Mouse (Mus musculus): ENCODE data around the gene Slc4a1. TPM values are rescaled to one million over a fixed set of nuclear protein-coding genes. Genes with fewer than 3 reads are reported as not detected.

Gene Slc4a1
- total RNA-seq, 2 experiments from 2014 or later = 0.32 to 0.54 TPM

- DNase-seq (ENCODE audit: low spot score in 2 of 2) = no peak
These were observed 36.5 kb downstream of the Slc4a1 start for GRCm38 (mm10) chr11:102329518-102329917.

DNA sequence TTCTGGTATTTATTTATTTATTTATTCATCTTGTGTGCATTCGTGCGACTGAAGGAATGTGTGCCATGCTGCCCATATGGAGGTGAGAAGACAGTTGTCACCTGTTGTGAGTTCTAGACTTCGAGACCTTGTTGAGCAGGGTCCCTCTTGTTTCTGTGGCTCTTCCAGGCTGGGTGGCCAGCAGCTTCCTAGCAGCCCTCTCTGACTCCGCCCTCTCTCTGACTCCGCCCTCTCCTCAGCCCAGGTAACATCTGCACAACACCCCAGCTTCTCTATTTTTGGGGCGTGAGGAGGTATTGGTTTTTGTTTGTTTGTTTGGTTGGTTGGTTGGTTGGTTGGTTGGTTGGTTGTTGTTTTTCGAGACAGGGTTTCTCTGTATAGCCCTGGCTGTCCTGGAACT lies 38.2 kb downstream of the Slc4a1 start:
- DNase-seq (ENCODE audit: low spot score in 2 of 2) = no peak

DNA sequence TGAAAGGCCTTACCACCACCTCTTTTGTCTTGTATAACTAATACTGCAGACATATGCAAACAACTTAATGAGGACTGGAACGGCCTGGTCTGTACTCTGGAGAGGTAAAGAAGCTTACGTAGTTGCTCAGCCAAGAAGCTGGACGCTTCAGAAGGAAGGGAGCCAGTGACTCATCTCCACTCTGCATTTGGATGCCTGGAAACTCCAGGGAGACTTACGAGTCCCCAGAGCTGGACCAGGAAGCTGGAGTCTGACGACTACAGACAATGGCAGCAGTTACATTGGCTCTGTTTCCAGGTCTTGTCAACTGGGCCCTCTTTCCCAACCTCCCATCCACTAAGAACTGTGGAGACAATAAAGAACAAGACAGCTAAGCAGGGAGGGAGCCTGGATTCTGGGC lies 38.8 kb downstream of the Slc4a1 start:
- DNase-seq (ENCODE audit: low spot score in 2 of 2) = no peak

DNA sequence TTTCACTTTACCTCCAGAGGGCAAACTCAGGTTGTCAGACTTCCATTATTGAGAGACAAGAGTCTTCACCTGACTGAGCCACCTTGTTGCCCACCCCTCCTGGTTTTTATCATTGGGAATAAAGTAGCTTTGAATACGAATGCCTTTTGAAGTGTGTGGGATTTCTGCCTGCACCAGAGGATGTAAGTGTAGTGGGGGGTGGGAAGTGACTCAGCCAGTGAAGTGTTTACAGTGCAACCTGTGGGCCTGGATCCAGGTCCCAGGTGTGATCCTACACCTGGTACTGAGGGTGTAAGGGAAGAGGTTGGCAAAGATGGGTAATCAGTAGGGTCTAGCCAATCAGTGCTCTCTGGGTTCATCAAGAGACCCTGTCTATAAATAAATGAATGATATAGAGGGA lies 42.5 kb downstream of the Slc4a1 start:
- DNase-seq (ENCODE audit: low spot score in 2 of 2) = no peak

DNA sequence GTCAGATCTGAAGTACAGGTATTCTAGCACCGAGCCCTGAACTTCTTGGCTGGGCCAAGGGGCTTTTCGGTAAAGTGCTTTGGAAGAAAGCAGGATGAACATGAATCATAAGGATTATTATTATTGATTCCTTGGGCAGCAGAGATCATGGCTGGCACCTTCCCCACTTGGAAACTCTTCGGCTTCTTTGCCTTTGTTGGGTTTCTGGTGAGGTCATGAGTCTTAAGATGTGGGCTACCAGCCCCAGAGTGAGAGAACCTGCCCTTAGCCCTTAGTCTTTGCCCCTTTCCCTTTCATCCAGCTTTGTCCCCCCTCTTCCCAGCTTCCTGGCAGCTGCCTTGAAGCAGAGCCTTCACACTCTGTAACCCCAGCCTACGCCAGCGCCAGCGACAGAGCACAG lies 44.1 kb downstream of the Slc4a1 start:
- no peak for DNase-seq (ENCODE audit: low spot score in 2 of 2)

DNA sequence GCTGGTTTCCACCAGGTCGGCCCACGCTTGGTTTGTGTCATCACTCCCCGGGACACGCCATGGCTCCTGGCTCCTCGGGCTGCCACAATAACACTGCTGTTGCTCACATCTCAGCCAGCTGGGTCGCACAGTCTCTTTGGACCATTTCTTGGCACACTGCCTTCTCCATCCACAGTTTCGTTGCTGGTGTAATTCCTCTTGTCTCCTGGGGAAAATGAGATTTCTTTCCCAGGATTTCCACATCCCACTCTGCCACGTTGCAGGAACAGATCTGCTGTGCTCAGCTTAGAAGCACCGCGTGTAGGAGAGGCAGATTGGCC lies 45.4 kb downstream of the Slc4a1 start:
- DNase-seq (ENCODE audit: low spot score in 2 of 2) = peak; percentile 80 to 81

GRCm38 (mm10) chr11:102319941-102320685 lies 45.9 kb downstream of the Slc4a1 start:
- DNase-seq (ENCODE audit: low spot score in 2 of 2) = peak; percentile 83 to 89

DNA sequence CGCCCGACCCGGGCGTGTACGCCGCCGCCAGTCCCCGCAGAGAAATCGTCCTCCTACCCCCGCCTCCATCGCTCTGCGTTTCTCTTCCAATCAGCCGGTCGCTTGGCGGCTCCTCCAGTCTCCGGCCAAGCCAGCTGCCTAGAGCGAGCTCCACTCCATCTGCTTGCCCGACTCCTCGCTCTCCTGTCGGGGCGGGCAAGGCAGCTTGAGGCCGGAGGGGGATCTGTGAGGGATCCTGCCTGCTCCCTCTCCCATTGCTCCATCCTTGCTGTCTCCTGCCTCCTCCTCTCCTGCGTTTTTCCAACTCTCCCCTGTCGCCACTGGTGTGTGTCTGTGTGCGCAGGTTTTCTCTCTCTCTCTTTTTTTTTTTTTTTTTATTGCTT lies 46.6 kb downstream of the Slc4a1 start, which contains the start of gene Ubtf:
Ubtf (minus strand) TSS at position 333 of the 383 bp plus-strand sequence.
- peak; percentile 83 to 84 for DNase-seq (ENCODE audit: low spot score in 2 of 2)

DNA sequence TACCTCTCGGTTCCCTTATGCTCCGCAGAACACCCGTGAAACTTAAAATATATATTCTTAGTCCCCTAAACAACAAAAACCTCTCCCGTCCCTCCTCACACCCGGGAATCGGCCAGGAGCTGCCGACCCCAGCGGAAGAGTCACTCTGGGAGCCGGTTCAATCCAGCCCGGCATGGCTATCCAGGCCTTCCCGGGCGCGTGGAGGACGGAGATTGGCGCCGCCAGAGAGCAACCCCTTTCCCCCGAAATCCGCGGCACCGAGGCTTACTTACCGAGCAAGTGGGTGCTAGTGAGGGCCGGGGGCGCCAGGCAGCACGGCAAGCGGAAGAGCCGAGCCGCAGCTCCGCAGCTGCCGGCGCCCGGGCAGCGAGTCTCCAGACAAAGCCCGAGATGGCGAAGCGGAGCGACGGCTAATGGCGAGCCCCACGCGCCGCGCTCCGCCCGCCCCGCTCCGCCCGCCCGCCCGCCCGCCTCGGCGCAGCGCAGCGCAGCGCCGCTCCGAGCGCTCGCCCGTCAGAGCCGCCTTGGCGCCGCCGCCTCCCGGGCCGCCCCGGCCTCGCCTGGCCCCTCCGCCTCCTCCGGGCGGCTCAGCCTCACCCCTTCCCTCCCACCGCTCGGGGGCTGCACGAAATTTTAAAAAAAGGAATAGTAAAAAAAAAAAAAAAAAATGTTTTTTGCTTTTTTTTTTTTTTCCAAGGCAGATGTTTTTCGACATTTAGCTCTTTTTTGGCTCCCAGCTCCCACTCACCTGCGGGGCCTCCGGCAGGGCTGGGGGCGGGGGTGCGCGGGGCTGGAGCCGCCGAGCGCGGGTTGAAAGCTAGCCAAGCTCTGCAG lies 47.2 kb downstream of the Slc4a1 start:
- DNase-seq (ENCODE audit: low spot score in 2 of 2) = peak; percentile 64 to 68

- peak; percentile 68 to 78 for DNase-seq (ENCODE audit: low spot score in 2 of 2)
These were observed 48.0 kb downstream of the Slc4a1 start for GRCm38 (mm10) chr11:102317901-102318575.

DNA sequence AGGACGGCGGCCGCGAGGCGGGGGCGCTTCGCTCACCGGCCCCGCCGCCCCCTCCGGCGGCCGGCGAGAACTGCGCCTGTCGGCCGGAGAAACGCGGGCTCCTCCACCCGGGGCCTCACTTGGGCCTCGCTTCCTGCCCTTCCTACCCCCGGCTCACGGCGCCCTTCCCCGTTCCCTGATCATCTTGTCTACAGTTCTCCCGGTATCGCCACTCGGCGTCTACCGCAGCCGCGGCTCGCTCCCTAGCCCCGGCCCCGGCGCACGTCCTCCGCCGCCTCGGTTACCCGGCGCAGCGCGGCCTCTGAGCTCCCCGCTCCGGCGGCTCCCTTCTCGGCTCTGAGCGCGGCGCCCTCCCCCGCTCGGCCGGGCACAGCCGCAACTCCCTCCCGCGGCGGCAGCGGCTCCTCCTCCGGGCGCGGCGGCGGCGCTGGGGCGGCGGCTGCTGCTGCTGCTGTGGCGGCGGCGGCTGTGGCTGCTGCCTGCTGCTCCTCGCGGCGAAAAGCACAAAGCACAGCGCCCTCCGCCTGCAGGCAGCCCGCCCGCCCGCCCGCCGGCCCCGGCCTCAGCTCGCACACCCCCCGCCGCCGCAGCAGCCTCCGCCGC lies 48.6 kb downstream of the Slc4a1 start:
- peak in 1 of 2 experiments; percentile 73 for DNase-seq (ENCODE audit: low spot score in 2 of 2)

- peak; percentile 85 to 90 for DNase-seq (ENCODE audit: low spot score in 2 of 2)
These were observed 49.3 kb downstream of the Slc4a1 start for GRCm38 (mm10) chr11:102316572-102317297.

- DNase-seq (ENCODE audit: low spot score in 2 of 2) = no peak
These were observed 50.1 kb downstream of the Slc4a1 start for GRCm38 (mm10) chr11:102315690-102316571.

DNA sequence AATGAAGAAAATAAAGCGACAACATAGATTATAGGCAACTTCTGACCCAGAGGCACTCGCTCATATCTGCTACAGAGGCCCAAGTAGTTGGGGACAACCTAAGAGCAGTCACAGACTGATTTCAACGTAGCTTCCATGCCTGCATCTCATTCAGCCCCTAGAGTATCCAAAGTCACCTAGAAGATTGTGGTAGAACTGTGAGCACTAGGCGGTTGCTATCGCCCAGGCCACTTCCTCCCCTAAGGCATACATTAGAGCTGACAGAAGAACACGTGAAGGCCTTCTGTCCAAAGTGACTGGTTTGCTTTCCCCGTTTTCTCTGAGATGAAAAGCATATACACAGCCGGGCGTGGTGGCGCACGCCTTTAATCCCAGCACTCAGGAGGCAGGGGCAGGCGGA lies 51.7 kb downstream of the Slc4a1 start:
- no peak for DNase-seq (ENCODE audit: low spot score in 2 of 2)

DNA sequence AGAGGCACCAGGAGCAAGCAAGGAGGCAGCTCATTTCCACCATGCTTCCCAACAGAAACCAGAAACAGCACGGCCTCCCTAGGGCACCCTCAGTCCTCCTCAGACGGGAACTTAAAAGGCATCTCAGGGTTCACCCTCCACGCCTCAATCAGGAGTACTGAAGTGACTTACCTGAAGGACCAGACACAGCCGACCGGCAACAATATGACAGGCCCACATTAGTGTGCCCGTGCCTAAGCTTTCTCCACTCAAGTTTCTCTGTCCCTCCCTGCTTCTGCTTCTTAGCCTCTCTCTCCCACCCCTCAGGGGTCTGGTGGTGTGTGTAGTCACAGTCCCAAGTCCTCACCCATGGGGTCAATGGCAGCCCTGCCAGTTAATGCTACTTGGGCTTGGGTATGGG lies 53.4 kb downstream of the Slc4a1 start:
- DNase-seq (ENCODE audit: low spot score in 2 of 2) = no peak

DNA sequence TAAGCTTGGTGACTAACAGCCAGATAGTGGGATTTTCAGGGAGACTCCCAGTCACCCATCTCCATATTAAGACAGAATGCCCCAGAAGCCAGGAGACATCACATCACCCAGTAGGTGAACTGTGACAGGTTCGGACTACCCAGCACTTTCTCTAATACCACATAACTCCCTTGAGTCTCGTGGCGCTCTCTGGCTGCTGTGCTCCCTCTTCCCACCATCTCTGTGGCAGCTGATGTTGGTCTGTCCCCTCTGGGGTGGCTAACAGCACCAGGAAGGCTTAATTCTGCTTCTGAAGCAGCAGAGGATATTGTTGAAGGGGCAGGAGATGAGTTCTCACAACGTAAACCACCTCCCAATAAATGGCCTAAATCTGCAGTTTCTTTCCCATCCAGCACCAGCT lies 54.0 kb downstream of the Slc4a1 start:
- no peak for DNase-seq (ENCODE audit: low spot score in 2 of 2)

GRCm38 (mm10) chr11:102310768-102311695 lies 55.0 kb downstream of the Slc4a1 start:
- no peak for DNase-seq (ENCODE audit: low spot score in 2 of 2)

DNA sequence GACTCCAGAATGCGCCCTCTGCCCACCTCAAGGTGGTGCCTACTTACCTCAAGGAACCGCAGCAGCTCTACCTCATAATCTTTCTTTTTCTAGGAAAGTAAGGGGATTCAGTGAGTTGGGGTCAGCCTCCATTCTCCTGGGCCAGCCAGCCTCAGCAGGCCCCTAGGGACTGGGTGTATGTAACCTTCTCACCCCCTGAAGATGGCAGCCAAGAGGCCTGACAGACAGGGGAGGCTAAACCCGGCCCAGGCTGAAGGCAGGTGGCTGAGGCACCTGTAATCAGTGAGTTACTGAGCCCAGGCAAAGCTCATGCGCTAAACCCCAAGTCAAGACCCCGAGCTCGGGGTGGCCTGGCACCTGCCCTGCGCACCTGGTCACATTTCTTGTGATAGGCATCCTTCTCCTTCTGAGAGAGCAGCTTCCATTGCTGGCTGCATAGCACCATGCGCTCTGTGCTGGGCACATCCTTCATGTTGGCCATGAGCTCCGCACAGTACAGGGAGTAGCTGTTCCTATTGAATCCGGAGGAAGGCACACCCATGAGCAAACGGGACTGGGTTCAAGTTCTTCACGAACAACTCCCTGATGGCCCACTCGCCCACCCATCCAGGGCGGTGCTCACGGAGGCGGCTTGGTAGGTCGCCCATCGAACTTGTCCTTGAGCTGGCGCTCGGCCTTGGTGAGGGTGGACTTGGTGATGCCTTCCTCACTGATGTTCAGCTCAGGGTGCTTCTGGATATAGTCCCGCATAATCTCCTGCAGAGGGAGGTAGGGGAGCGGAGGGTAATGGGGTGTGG lies 56.0 kb downstream of the Slc4a1 start:
- DNase-seq (ENCODE audit: low spot score in 2 of 2) = no peak
